Mouse (Mus musculus): ENCODE data around the gene Tmem233. TPM values are rescaled to one million over a fixed set of nuclear protein-coding genes. Genes with fewer than 3 reads are reported as not detected.

Tmem233 gene
- polyA plus RNA-seq, 1 experiment from 2014 or later: not detected

- Histone ChIP-seq H3K27ac (ENCODE audit: low read depth, low read length) (no peak overlapping the region), H3K36me3 (ENCODE audit: control insufficient read depth, insufficient read depth, low read length) (no peaks in the 10 kb centered on the region), H3K4me1 (replicated peaks; ENCODE audit: control insufficient read depth, insufficient read depth, low read length) (no peaks in the 10 kb centered on the region), H3K27me3 (ENCODE audit: control insufficient read depth, insufficient read depth, low read length) (no peaks in the 10 kb centered on the region), H3K4me2 (replicated peaks; ENCODE audit: low read depth, low read length) (no peak overlapping the region), H3K9ac (ENCODE audit: low read depth, low read length) (no peak overlapping the region), H3K4me3 (ENCODE audit: low read depth, low read length) (no peak overlapping the region), H3K9me3 (ENCODE audit: control insufficient read depth, low read length) (no peaks in the 10 kb centered on the region)
- DNase-seq (ENCODE audit: low spot score) (no peak), ATAC-seq (ENCODE audit: low FRiP score) (no peak)
- 36% methylated on average over 11 of the region's 11 CpGs for WGBS
These were observed 43.3 kb downstream of the Tmem233 start for GRCm38 (mm10) chr5:116039706-116040105.

GRCm38 (mm10) chr5:116037731-116038130 is 45.3 kb downstream of the Tmem233 start:
- Histone ChIP-seq H3K4me1 (replicated peaks; ENCODE audit: control insufficient read depth, insufficient read depth, low read length) (no peaks in the 10 kb centered on the region), H3K4me3 (ENCODE audit: low read depth, low read length) (no peak overlapping the region), H3K9ac (ENCODE audit: low read depth, low read length) (no peak overlapping the region), H3K27ac (ENCODE audit: low read depth, low read length) (no peak overlapping the region), H3K9me3 (ENCODE audit: control insufficient read depth, low read length) (no peaks in the 10 kb centered on the region), H3K36me3 (ENCODE audit: control insufficient read depth, insufficient read depth, low read length) (no peaks in the 10 kb centered on the region), H3K4me2 (replicated peaks; ENCODE audit: low read depth, low read length) (no peak overlapping the region), H3K27me3 (ENCODE audit: control insufficient read depth, insufficient read depth, low read length) (no peaks in the 10 kb centered on the region)
- ATAC-seq (ENCODE audit: low FRiP score): no peak
- WGBS: 69% methylated on average over 11 of the region's 12 CpGs
- no peak for DNase-seq (ENCODE audit: low spot score)

DNA sequence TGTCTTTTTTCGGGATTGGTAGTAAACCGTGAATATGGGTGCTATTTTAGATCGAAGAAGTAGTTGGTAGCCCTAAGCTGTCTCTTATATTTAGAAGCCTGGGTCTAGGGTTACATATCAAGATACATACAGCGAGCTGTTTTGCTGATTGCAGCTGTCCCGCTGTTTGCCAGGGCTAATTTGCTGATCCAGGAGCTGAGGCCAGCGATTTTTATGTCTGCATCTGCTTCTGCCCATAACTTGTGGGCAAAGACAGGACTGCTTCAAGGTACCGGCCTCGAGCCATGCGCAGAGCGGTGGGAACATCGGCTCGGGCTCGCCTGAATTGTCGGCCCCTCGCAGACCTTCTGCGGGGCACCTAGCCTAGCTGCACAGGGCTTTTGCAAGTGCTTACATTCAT is 46.6 kb downstream of the Tmem233 start:
- no peak for ATAC-seq (ENCODE audit: low FRiP score)
- no peak overlapping the region for H3K4me2 ChIP-seq (replicated peaks; ENCODE audit: low read depth, low read length)
- H3K27ac ChIP-seq (ENCODE audit: low read depth, low read length): no peak overlapping the region
- no peaks in the 10 kb centered on the region for H3K27me3 ChIP-seq (ENCODE audit: control insufficient read depth, insufficient read depth, low read length)
- no peaks in the 10 kb centered on the region for H3K9me3 ChIP-seq (ENCODE audit: control insufficient read depth, low read length)
- H3K4me1 ChIP-seq (replicated peaks; ENCODE audit: control insufficient read depth, insufficient read depth, low read length): no peaks in the 10 kb centered on the region
- DNase-seq (ENCODE audit: low spot score): no peak
- 64% methylated on average over 16 of the region's 16 CpGs for WGBS
- H3K9ac ChIP-seq (ENCODE audit: low read depth, low read length): no peak overlapping the region
- no peak overlapping the region for H3K4me3 ChIP-seq (ENCODE audit: low read depth, low read length)
- no peaks in the 10 kb centered on the region for H3K36me3 ChIP-seq (ENCODE audit: control insufficient read depth, insufficient read depth, low read length)

DNA sequence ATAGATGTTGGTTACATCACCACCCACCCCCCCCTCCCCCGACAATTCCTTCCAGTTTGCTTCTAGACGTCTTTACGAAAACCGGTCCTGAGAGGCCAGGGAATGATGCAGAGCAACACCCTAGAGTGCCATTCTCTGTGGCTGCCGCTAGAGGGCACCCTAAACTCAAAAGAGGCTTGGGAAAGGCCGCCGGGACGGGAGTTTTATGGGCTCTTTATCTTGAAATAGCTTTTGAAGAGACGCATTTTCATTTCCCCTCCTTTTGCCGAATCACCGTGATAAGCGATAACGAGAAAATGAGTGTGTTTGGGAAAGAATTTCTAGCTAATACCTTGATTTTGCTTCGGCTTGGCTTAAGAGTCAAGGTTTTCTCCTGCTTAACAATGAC is 51.9 kb downstream of the Tmem233 start:
- H3K9me3 ChIP-seq (ENCODE audit: control insufficient read depth, low read length): no peaks in the 10 kb centered on the region
- DNase-seq (ENCODE audit: low spot score): peak; percentile 89
- WGBS: 4% methylated on average over 14 of the region's 14 CpGs
- H3K27ac ChIP-seq (ENCODE audit: low read depth, low read length): no peak overlapping the region
- H3K9ac ChIP-seq (ENCODE audit: low read depth, low read length): no peak overlapping the region
- no peaks in the 10 kb centered on the region for H3K27me3 ChIP-seq (ENCODE audit: control insufficient read depth, insufficient read depth, low read length)
- H3K36me3 ChIP-seq (ENCODE audit: control insufficient read depth, insufficient read depth, low read length): no peaks in the 10 kb centered on the region
- peaks cover 4% of the 10 kb centered on the region; the same call in 1 of the 2 replicates for H3K4me1 ChIP-seq (replicated peaks; ENCODE audit: control insufficient read depth, insufficient read depth, low read length)
- ATAC-seq (ENCODE audit: low FRiP score): no peak
- no peak overlapping the region for H3K4me2 ChIP-seq (replicated peaks; ENCODE audit: low read depth, low read length)
- H3K4me3 ChIP-seq (ENCODE audit: low read depth, low read length): no peak overlapping the region

DNA sequence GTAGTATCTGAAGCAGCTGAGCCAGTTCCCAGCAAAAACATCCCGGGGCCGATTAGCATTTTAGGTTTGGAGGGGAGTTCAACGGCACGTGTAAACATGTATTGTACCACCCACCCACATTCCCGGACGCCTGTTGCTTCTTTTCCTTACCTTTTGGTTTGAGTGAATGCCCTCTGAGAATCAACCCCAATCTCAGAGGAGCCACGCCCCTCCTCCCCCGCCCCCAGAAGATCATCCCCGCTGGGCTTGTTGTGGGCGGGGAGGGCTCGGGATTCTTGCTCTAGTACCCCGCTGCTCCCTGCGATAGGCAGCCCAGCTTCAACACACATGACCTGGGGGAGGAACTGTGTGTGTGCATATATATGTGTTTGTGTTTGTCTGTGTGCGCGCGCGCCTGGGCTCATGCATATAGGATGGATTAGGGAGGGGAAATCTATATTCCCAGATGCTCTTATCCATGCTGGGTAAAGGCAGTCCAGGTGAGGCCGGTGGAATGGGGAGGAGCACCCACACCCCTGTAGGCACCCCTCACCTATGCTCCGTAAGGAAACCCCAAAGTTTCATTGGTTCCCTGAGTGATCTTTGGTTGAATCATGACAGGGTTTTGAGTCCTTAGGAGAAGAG is 52.4 kb downstream of the Tmem233 start:
- Histone ChIP-seq H3K9me3 (ENCODE audit: control insufficient read depth, low read length) (no peaks in the 10 kb centered on the region), H3K27ac (ENCODE audit: low read depth, low read length) (no peak overlapping the region), H3K4me3 (ENCODE audit: low read depth, low read length) (no peak overlapping the region), H3K4me1 (replicated peaks; ENCODE audit: control insufficient read depth, insufficient read depth, low read length) (peaks cover 4% of the 10 kb centered on the region; the same call in 1 of the 2 replicates), H3K4me2 (replicated peaks; ENCODE audit: low read depth, low read length) (peak overlapping the region; percentile 8; the same call in 1 of the 2 replicates), H3K9ac (ENCODE audit: low read depth, low read length) (no peak overlapping the region), H3K27me3 (ENCODE audit: control insufficient read depth, insufficient read depth, low read length) (no peaks in the 10 kb centered on the region), H3K36me3 (ENCODE audit: control insufficient read depth, insufficient read depth, low read length) (no peaks in the 10 kb centered on the region)
- WGBS: 3% methylated on average over 19 of the region's 19 CpGs
- ATAC-seq (ENCODE audit: low FRiP score): no peak
- no peak for DNase-seq (ENCODE audit: low spot score)

GRCm38 (mm10) chr5:116029071-116029470 is 54.0 kb downstream of the Tmem233 start:
- no peaks in the 10 kb centered on the region for H3K9me3 ChIP-seq (ENCODE audit: control insufficient read depth, low read length)
- H3K4me1 ChIP-seq (replicated peaks; ENCODE audit: control insufficient read depth, insufficient read depth, low read length): peaks cover 4% of the 10 kb centered on the region; the same call in 1 of the 2 replicates
- 76% methylated on average over 7 of the region's 7 CpGs for WGBS
- no peak overlapping the region for H3K4me3 ChIP-seq (ENCODE audit: low read depth, low read length)
- H3K4me2 ChIP-seq (replicated peaks; ENCODE audit: low read depth, low read length): no peak overlapping the region
- no peak for DNase-seq (ENCODE audit: low spot score)
- no peaks in the 10 kb centered on the region for H3K27me3 ChIP-seq (ENCODE audit: control insufficient read depth, insufficient read depth, low read length)
- H3K27ac ChIP-seq (ENCODE audit: low read depth, low read length): no peak overlapping the region
- H3K9ac ChIP-seq (ENCODE audit: low read depth, low read length): no peak overlapping the region
- ATAC-seq (ENCODE audit: low FRiP score): no peak
- H3K36me3 ChIP-seq (ENCODE audit: control insufficient read depth, insufficient read depth, low read length): no peaks in the 10 kb centered on the region

GRCm38 (mm10) chr5:116026561-116026960 is 56.5 kb downstream of the Tmem233 start:
- no peaks in the 10 kb centered on the region for H3K9me3 ChIP-seq (ENCODE audit: control insufficient read depth, low read length)
- no peak overlapping the region for H3K4me2 ChIP-seq (replicated peaks; ENCODE audit: low read depth, low read length)
- H3K9ac ChIP-seq (ENCODE audit: low read depth, low read length): no peak overlapping the region
- H3K27ac ChIP-seq (ENCODE audit: low read depth, low read length): no peak overlapping the region
- H3K27me3 ChIP-seq (ENCODE audit: control insufficient read depth, insufficient read depth, low read length): no peaks in the 10 kb centered on the region
- H3K4me3 ChIP-seq (ENCODE audit: low read depth, low read length): no peak overlapping the region
- no peak for ATAC-seq (ENCODE audit: low FRiP score)
- H3K36me3 ChIP-seq (ENCODE audit: control insufficient read depth, insufficient read depth, low read length): no peaks in the 10 kb centered on the region
- WGBS: 93% methylated on average over 14 of the region's 14 CpGs
- peaks cover 4% of the 10 kb centered on the region; the same call in 1 of the 2 replicates for H3K4me1 ChIP-seq (replicated peaks; ENCODE audit: control insufficient read depth, insufficient read depth, low read length)
- DNase-seq (ENCODE audit: low spot score): no peak

- ATAC-seq (ENCODE audit: low FRiP score) (no peak), DNase-seq (ENCODE audit: low spot score) (no peak)
- Histone ChIP-seq H3K9ac (ENCODE audit: low read depth, low read length) (no peak overlapping the region), H3K36me3 (ENCODE audit: control insufficient read depth, insufficient read depth, low read length) (no peaks in the 10 kb centered on the region), H3K9me3 (ENCODE audit: control insufficient read depth, low read length) (no peaks in the 10 kb centered on the region), H3K27ac (ENCODE audit: low read depth, low read length) (no peak overlapping the region), H3K4me3 (ENCODE audit: low read depth, low read length) (no peak overlapping the region), H3K27me3 (ENCODE audit: control insufficient read depth, insufficient read depth, low read length) (no peaks in the 10 kb centered on the region), H3K4me2 (replicated peaks; ENCODE audit: low read depth, low read length) (no peak overlapping the region), H3K4me1 (replicated peaks; ENCODE audit: control insufficient read depth, insufficient read depth, low read length) (peaks cover 4% of the 10 kb centered on the region; the same call in 1 of the 2 replicates)
- WGBS: 91% methylated on average over 5 of the region's 5 CpGs
These were observed 56.9 kb downstream of the Tmem233 start for GRCm38 (mm10) chr5:116026107-116026506.

- Histone ChIP-seq H3K27ac (ENCODE audit: low read depth, low read length) (peak within 1 kb of the TSS; percentile 63; the same call in 1 of the 2 replicates), H3K36me3 (ENCODE audit: control insufficient read depth, insufficient read depth, low read length) (no peaks in the 10 kb centered on the region), H3K4me2 (replicated peaks; ENCODE audit: low read depth, low read length) (peak within 1 kb of the TSS; percentile 85), H3K27me3 (ENCODE audit: control insufficient read depth, insufficient read depth, low read length) (no peaks in the 10 kb centered on the region), H3K9ac (ENCODE audit: low read depth, low read length) (peak within 1 kb of the TSS; percentile 80), H3K9me3 (ENCODE audit: control insufficient read depth, low read length) (no peaks in the 10 kb centered on the region), H3K4me1 (replicated peaks; ENCODE audit: control insufficient read depth, insufficient read depth, low read length) (no peaks in the 10 kb centered on the region; the same call in 1 of the 2 replicates), H3K4me3 (ENCODE audit: low read depth, low read length) (peak within 1 kb of the TSS; percentile 83)
- ATAC-seq (ENCODE audit: low FRiP score) (peak; percentile 97), DNase-seq (ENCODE audit: low spot score) (peak; percentile 97)
- under 1% methylated on average over 43 of the region's 46 CpGs for WGBS
These were observed 58.7 kb downstream of the Tmem233 start, which contains the start of gene Prkab1 for GRCm38 (mm10) chr5:116024327-116024739. TSS of gene Prkab1 (minus strand) at chr5:116024508.

Measured in hindbrain, embryonic 11.5 days (tissue).